Mouse (Mus musculus) heart, postnatal 0 days (tissue): ENCODE data around the gene Scml4. TPM values are rescaled to one million over a fixed set of nuclear protein-coding genes. Genes with fewer than 3 reads are reported as not detected.

Source experiments
- ATAC-seq: fragments of 200-750 bp; cut with Nextera tagmentation; 2 replicates; pipeline ENCODE4 v1.8.0; 2017; ENCODE audit warnings: low read depth, moderate number of reproducible peaks, moderate library complexity; ENCODE audit not compliant: insufficient read depth
- DNase-seq: peaks from one replicate; pipeline ENCODE4 v3.0.0-alpha.2; 2016; ENCODE audit warnings: low spot score
- H3K27ac ChIP-seq: fragments of 300-500 bp; sonication (generic); 2 replicates; pipeline ENCODE4 v1.5.1; 2014; ENCODE audit warnings: low read depth, mild to moderate bottlenecking
- H3K27me3 ChIP-seq: fragments of 300-500 bp; sonication (generic); 2 replicates; pipeline ENCODE4 v1.6.1; 2014; ENCODE audit warnings: low read length, mixed read lengths; ENCODE audit not compliant: control insufficient read depth, insufficient read depth
- H3K36me3 ChIP-seq: fragments of 300-500 bp; sonication (generic); replicated peaks from 2 replicates; pipeline ENCODE4 v1.6.1; 2014; ENCODE audit warnings: low read length, mixed read lengths; ENCODE audit not compliant: control insufficient read depth, insufficient read depth
- H3K4me1 ChIP-seq: fragments of 300-500 bp; sonication (generic); 2 replicates; pipeline ENCODE4 v1.6.1; 2014; ENCODE audit warnings: antibody characterized with exemption; ENCODE audit not compliant: control insufficient read depth, insufficient read depth
- H3K4me2 ChIP-seq: fragments of 300-500 bp; sonication (generic); 2 replicates; pipeline ENCODE4 v1.6.1; 2014; ENCODE audit warnings: low read depth, mild to moderate bottlenecking, low read length, moderate library complexity
- H3K4me3 ChIP-seq: fragments of 300-500 bp; sonication (generic); 2 replicates; pipeline ENCODE4 v1.5.1; 2014; ENCODE audit warnings: low read depth, low read length
- H3K9ac ChIP-seq: fragments of 300-500 bp; sonication (generic); replicated peaks from 2 replicates; pipeline ENCODE4 v1.6.1; 2014; ENCODE audit warnings: low read depth, low read length, mixed read lengths
- H3K9me3 ChIP-seq: fragments of 300-500 bp; sonication (generic); replicated peaks from 2 replicates; pipeline ENCODE4 v1.6.1; 2016; ENCODE audit warnings: low read length; ENCODE audit not compliant: control insufficient read depth
- CTCF ChIP-seq: IDR thresholded peaks from 2 replicates; pipeline ENCODE4 v1.5.1; 2016; ENCODE audit warnings: antibody characterized with exemption, control low read depth, low read depth
- EP300 ChIP-seq: IDR thresholded peaks from 2 replicates; pipeline ENCODE4 v1.6.1; 2016; ENCODE audit warnings: antibody characterized with exemption, low read depth
- WGBS: fragments of 180-500 bp; shearing (Covaris S2); extraction: QIAGEN DNeasy Blood & Tissue Kit; methylation state at CpG from one replicate; pipeline ENCODE4 v1.1.7; 2014; 5-methylcytosine and 5-hydroxymethylcytosine counted together
- polyA plus RNA-seq: library from polyadenylated mRNA; unstranded; fragments of >200 nt; fragmentation: Nextera tagmentation; extraction: Ambion mirVana; gene quantifications from 2 replicates; pipeline ENCODE4 v1.2.1, GENCODE M21; 2015
- total RNA-seq: library from RNA; depleted of rRNA; stranded (reverse); fragments of >200 nt; gene quantifications from 2 replicates; pipeline ENCODE4 v1.2.3, GENCODE M21; 2014; ENCODE audit warnings: low replicate concordance; rRNA removed

Scml4 gene
- total and polyA plus RNA-seq, 2 experiments from 2014 or later: 0.19 to 1.2 TPM

DNA sequence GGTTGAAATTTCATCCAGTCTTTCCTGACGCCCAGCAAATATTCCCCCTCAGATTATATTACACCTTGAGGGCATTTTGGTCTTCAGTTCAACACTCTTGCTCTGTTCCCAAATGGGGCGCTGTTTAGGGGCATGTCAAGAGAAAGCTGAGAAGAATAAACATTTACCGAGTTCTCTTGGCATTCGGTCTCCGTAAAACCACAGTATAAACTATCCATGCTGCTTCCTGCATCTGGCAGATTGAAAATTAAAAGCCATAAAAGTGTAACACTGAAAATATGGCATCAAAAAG lies 143.2 kb downstream of the Scml4 start:
- no peak overlapping the region for H3K4me2 ChIP-seq
- no peaks in the 10 kb centered on the region for H3K9me3 ChIP-seq

DNA sequence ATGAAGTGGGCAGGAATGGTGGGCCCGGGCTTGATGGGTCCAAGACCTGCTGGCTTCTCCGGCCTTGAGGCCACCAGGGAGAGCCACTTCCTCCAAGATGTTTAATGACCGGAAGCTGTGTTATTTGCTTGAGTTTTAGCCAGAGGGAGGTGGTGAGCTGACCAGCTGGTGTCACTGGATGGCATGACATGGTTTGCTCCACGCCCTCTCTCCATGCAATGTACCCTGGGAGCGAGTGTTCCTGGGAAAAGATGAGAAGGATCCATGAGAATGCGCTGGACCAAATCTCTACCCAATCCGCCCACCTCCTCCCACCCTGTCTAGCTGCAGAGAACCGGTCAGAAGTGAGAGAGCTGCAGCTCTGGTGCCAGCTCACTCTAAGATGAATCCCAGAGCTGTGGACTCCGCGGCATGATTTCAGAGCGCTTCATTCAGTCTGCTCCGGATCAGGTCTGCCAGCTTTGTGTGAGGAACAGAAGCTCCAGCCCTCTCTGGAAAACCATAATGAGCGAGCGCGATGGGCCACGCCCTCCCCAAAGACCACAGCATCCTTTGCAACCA lies 144.1 kb downstream of the Scml4 start:
- H3K9me3 ChIP-seq: no peaks in the 10 kb centered on the region
- no peak overlapping the region for H3K27ac ChIP-seq
- H3K36me3 ChIP-seq: no peaks in the 10 kb centered on the region
- no peaks in the 10 kb centered on the region for H3K27me3 ChIP-seq
- H3K4me2 ChIP-seq: no peak overlapping the region
- H3K4me3 ChIP-seq: no peak overlapping the region
- TF ChIP-seq EP300: no peak
- WGBS: 86% methylated on average over 16 of the region's 16 CpGs
- peaks cover 9% of the 10 kb centered on the region for H3K4me1 ChIP-seq
- ATAC-seq: no peak
- H3K9ac ChIP-seq: no peak overlapping the region
- no peak for DNase-seq

More for the DNA sequence above, 143.2 kb downstream of the Scml4 start:
- Histone ChIP-seq H3K36me3 (no peaks in the 10 kb centered on the region), H3K4me1 (peaks cover 9% of the 10 kb centered on the region), H3K4me3 (no peak overlapping the region), H3K27me3 (no peaks in the 10 kb centered on the region), H3K27ac (no peak overlapping the region), H3K9ac (no peak overlapping the region)
- DNase-seq: no peak
- no peak for ATAC-seq
- TF ChIP-seq CTCF (no peak), EP300 (no peak)
- 65% methylated on average over 5 of the region's 5 CpGs for WGBS

DNA sequence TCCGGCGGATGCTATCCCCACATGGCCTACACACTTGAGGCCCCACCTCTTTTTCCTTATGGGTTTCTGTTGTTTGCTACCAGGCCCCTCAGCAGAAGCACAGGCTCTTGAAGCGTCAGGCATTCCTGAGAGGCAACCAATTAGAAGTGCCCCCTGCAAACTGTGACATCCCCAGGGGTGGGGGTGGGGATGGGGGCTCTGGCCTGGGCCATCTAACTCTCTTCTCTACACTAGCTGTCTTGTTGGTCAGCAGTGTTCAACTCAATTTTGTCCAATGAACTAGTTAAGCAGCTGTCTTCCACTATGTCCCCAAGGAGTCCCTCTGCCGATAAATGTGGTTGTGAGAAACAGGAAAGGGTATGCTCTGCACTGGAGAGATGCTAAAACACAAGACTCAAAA lies 144.9 kb downstream of the Scml4 start:
- no peaks in the 10 kb centered on the region for H3K27me3 ChIP-seq
- no peaks in the 10 kb centered on the region for H3K36me3 ChIP-seq
- TF ChIP-seq CTCF (no peak), EP300 (no peak)
- no peak for ATAC-seq
- WGBS: 65% methylated on average over 4 of the region's 4 CpGs
- H3K4me1 ChIP-seq: peaks cover 9% of the 10 kb centered on the region
- no peak overlapping the region for H3K27ac ChIP-seq
- no peak for DNase-seq
- no peak overlapping the region for H3K9ac ChIP-seq
- no peaks in the 10 kb centered on the region for H3K9me3 ChIP-seq
- H3K4me2 ChIP-seq: no peak overlapping the region
- H3K4me3 ChIP-seq: no peak overlapping the region

DNA sequence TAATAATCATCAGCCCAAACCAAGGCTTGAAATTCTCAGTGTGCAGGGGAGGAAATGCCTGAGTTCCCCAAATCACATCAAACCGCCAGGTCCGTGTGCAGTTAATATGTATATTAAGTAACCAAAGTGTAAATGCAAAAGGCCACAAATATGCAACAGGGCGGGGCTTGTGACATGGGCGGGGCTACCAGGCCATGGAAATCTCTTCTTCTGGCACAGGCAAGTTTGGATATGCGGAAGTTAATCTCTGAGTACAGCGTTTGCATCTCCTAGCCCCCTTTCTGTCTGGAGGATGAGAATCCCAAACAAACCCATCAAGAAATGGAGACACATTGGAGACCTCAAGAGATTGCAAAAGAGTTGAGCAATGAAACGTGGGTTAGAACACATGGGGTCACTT lies 145.5 kb downstream of the Scml4 start:
- no peak overlapping the region for H3K4me2 ChIP-seq
- no peak overlapping the region for H3K4me3 ChIP-seq
- 76% methylated on average over 7 of the region's 7 CpGs for WGBS
- H3K27ac ChIP-seq: no peak overlapping the region
- TF ChIP-seq EP300 (no peak), CTCF (no peak)
- peaks cover 9% of the 10 kb centered on the region for H3K4me1 ChIP-seq
- H3K36me3 ChIP-seq: no peaks in the 10 kb centered on the region
- H3K9me3 ChIP-seq: no peaks in the 10 kb centered on the region
- no peaks in the 10 kb centered on the region for H3K27me3 ChIP-seq
- DNase-seq (no peak), ATAC-seq (no peak)
- H3K9ac ChIP-seq: no peak overlapping the region

DNA sequence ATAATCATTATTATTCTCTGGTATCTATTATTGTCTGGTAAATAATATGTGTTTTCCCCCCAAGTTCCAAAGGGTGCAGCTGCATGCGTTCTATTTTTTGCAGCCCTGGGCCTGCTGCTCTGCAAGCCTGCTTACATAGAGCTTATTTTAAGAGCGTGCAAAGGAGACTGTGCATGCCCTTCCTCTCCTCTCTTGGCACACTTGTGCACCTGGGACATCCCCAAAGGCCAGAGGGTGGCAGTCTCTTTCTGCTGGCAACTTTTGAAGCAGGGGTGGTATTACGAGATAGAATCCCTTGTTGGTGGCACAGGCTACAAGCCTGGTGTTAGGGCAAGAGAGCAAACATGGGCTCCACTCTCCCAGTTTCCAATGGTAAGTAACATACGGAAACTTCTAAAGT lies 146.4 kb downstream of the Scml4 start:
- Histone ChIP-seq H3K36me3 (no peaks in the 10 kb centered on the region), H3K27me3 (no peaks in the 10 kb centered on the region), H3K4me3 (no peak overlapping the region), H3K9ac (no peak overlapping the region), H3K9me3 (no peaks in the 10 kb centered on the region), H3K4me1 (peaks cover 9% of the 10 kb centered on the region), H3K4me2 (no peak overlapping the region), H3K27ac (no peak overlapping the region)
- 47% methylated on average over 4 of the region's 4 CpGs for WGBS
- DNase-seq (peak; percentile 70), ATAC-seq (peak; percentile 69)
- TF ChIP-seq CTCF (peak; percentile 71), EP300 (no peak)

DNA sequence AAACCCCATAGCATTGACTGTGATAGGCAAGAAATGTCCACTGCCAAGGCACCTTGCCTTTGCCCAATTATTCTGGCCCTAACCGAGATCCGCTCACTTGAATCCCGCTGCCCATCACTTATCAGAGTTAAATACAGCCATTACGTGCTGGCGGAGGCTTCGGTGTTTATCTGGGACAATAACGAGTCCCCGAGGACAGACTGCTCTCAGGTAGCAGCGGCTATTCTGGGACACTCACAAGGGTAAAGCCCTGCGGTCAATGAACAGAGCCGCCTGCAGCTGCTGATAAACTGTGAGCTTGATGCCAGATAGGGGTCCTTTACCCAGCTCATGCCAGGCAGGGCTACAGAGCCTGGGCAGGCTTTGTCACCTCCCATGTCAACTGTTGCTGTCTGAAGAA lies 147.9 kb downstream of the Scml4 start:
- ATAC-seq (peak; percentile 71), DNase-seq (peak; percentile 48)
- 29% methylated on average over 11 of the region's 11 CpGs for WGBS
- H3K36me3 ChIP-seq: no peaks in the 10 kb centered on the region
- no peaks in the 10 kb centered on the region for H3K9me3 ChIP-seq
- H3K4me3 ChIP-seq: no peak overlapping the region
- TF ChIP-seq EP300 (no peak), CTCF (no peak)
- no peaks in the 10 kb centered on the region for H3K27me3 ChIP-seq
- H3K4me2 ChIP-seq: peak overlapping the region; percentile 37; the same call in 1 of the 2 replicates
- peaks cover 3% of the 10 kb centered on the region; the same call in 1 of the 2 replicates for H3K4me1 ChIP-seq
- peak overlapping the region; percentile 54 for H3K27ac ChIP-seq
- H3K9ac ChIP-seq: no peak overlapping the region

Other genes with a start within 250 kb of the Scml4 start
- gene Sec63, start 98.9 kb upstream of the Scml4 start, total RNA-seq: 14.3 and 15.5 TPM in 2 replicates
- 10.9 and 11.0 TPM in 2 replicates for gene Sec63, start 98.9 kb upstream of the Scml4 start, polyA plus RNA-seq